Mouse (Mus musculus): ENCODE measurements around the gene Tm9sf2.
"Not testable (repeated sequence)": the region's sequence is repeated elsewhere in the genome, so short reads cannot be mapped to it uniquely, and the experiment has no call there.

Gene Tm9sf2

DNA sequence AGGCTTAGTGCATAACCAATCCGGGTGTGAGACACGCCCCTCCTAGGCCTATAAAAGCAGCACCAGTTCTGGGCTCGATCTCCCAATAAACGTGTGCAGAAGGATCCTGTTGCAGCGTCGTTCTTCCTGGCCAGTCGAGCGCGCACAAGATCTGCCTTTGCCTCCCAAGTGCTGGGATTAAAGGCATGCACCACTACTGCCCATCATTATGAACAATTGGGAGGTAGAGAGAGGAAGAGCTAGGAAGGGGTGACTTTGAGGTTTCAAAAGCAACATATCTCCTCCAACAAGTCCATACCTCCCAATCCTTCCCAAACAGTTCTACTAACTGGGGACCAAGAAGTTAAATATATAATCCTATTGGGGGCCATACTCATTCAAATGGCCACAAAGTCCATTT lies 4.9 kb upstream of the Tm9sf2 start:
- not testable (repeated sequence) for DNase-seq

DNA sequence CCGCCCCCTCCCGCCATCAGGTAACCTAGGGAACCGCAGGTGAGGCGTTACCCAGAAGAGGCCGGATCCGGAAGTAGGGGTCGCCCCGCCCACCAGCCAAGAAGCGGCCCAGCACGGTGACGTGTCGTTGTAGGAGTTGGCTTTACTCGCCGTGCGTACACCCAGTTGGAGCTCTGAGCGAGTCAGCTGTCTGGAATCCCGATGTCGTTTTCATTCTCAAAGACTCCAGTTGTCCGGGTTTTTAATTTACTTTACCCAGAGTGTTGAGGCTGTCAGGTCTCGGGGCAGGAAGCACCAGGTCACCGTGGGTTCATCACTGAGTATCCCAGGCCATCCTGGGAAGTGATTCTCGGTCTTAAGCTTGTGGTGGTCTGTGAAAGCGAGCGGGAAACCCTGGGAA lies 2.0 kb upstream of the Tm9sf2 start:
- peak; percentile 91 to 95 for DNase-seq

DNA sequence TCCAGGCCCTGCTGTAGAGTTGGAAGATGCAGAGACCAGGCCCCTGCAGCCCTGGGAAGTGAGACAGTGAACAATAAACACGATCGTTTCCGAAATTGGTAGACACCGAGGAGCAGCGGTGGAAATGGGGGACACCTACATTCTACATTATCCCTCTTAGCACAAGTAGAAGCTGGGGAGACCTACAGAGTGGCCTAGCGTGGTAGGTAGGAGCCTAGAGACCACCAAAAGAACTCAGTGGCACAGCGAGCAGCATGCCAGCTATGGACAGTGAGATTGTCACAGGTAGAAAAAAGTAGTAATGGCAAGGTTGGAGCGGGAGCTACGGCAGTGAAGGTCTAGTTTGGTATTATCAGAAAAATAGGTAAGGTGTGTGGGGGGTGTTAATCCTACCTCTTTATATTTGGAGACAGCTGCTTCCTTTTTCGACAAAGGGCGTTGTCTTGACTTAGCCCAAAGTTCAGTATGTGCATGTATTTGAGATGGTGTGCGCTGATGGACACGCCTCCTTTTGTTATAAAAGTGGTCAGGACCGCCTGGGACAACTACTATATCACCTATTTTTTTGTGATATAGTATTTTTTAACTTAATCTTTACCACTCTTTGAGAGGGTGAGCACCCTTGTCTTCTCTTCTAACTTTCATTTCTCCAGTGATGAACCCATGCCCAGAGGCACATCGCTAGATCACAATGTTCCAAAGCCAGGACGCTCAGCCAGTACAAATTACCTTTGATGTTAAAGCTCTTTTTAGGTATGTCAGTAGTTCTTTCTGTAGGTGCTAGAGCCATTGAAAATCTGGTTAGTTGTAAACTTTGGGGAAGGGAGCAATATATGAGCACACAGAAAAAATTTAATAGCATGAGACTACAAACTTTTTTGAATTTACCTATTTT lies 1.2 kb upstream of the Tm9sf2 start:
- no peak for DNase-seq

DNA sequence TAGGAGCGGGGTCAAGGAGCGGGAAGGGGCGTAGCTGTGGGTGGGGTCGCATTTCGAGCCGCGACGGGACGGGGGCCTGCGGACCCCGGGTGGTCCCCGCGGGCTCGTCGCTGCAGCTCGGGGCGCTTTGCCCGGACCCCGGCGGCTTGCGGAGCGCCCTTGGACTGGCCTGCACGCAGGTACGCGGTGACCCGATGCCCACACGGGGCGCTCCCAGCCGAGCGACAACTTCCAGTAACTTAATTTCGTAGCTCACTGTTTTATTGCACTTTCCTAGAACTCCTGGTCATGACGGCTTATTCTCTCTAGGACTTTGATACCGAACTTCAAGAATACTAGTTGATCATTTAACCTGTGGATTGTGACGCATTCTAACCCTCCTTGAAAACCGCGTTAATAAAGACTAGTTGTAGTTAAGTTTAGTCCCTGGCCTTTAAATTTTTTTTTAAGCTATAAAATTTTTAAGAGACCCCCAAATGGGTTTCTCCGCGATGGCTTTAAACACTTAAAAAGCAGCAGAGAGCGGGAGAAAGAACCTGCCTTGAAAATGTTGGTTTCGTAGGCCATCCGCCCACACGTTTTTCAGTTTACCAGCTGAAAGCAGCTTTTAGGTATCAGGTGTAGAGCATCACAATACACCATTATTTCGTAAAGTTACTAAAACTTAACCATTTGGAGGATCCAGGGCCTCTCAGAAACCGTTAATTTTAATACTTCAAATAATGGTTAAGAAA lies 810 bp downstream of the Tm9sf2 start:
- DNase-seq, result no peak

DNA sequence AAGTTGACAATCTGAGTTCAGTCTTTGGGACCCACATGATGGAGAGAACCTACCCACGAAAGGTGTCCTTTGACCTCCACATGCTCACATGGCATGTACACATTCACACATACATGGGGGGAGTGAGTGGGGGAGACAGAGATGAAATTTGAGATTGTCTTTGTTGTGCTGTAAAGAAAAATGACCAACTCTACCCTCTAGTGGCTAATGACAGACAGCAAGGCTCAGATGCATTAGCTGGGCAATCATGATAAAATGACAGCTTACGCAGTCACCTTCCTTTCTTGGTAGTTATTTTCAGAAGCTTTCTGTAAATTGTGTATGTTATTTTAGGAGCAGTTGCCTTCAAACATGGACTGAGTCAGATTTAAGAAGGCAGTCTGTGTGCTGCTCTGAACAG lies 4.8 kb downstream of the Tm9sf2 start:
- DNase-seq, result no peak

DNA sequence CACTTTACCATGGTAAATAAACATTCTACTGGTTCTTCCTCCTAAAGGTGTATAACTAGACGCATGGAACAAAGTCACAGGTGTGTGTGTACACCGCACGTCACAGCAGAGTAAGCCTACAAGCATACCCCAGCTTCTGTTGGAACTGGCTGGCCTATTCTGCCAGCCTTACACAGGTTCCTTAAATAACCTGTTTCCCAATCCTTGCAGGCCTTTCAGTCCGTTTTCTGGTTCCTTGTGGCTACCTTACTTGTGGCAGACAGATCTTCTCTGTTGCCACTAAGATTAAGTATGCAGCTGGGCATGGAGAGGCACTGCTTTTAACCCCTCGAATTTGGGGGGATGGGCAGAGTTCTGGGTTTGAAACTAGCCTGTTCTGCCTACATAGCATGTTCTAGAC lies 5.5 kb downstream of the Tm9sf2 start:
- DNase-seq, result no peak

DNA sequence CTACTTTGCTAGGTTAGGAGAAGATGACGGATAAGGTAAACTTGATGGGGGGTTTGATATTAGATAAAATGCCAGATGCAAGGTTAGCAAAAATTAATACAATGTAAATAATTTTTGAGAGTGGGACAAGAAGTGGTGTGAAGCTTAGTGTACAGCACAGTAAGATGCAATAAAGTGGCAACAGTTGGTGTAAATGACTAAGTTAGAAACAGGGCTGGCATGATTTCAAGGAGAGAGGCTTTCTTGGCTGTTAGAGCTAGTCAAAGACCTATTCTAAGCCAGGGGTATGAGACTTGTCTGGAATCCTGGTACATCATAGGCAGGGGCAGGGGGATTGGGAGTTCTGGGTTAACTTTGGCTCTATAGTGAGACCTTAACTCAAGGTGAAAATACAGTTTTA lies 9.4 kb downstream of the Tm9sf2 start:
- no peak for DNase-seq

DNA sequence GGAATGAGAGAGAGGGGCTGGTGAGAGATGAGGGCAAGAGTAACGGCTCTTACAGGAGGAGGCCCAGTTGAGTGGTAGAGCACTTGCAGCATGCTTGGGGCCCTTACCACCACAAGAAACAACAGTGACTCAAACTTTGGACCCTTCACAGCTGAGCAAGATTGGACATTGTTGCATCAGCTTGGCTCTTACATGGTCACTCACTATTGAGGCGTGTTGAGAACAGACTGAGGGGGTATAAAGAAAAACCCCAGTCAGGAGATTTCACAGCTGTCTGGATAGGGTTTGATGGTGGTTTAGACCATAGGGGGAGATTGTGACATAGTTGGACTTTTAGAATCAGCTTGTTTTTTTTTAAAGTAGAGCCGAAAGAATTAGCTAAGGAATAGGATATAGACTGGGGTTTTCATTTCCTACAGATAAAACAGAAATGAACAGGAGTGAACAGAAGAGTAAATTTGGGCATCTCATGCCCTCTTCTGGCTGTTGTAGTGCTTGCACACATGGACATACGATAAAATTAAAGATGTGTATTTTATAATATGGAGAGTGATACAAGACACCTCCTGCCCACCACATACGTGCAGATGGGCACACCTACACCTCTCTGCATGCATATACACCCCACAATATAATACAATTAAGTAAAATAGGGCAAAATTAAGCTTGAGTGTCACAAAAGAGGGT lies 23.4 kb downstream of the Tm9sf2 start:
- DNase-seq, result no peak

DNA sequence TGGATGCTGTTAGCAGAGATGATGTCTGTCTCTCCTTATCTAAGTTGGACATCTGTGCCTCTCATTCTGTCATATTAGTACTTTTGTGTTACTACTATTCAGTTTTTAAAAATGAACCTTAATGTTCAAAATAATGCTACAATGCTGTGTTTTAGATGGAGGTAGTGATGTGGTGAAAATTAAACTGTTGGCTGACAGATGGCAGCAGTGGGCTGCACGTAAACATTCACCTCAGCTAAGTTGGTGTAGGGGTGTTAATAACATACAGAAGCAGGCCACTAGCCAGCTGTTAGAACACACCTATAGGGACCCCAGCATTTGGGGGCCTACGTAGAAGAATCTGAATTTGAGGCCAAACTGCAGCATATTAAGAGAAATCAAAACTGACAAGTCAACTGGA lies 24.8 kb downstream of the Tm9sf2 start:
- no peak for DNase-seq

DNA sequence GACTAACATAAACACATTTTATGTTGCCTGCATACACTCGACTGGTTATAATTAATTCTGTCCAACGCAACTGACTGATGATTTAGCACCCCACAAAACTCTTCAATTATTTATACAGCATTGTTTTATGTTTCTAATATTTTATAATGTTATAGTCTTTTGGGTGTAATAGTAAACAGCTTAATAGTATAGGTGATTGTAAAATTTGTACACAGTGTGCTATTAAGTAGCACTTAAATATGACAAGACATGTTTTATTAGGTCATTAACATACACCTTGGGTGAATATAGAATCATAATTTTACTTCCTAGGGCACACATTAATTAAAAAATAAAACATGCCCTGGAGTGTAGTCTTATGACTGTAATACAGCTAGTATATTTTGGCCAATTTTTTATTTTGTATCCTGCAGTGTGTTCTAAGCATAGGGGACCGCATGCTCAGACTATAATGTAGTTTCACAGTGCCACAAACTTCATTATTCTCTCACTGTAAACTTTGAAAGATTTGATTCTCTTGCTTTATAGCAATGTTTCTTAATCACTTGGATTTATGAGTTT lies 29.6 kb downstream of the Tm9sf2 start:
- DNase-seq, result no peak

DNA sequence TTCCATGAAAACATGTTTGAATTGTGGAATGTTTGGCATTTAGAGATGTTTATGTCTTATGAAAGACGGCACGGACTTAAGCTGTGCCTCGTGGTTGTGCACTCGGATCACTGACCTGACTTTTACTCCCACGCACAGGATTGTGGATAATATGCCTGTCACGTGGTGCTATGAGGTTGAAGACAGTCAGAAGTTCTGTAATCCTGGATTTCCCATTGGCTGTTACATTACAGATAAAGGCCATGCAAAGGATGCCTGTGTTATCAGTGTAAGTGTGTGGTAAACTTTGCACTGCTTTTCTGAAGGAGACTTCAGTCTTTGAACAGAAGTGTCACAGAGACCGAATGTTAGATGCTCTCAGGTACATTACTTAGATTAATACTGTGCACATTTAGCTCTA lies 30.4 kb downstream of the Tm9sf2 start:
- DNase-seq, result no peak

DNA sequence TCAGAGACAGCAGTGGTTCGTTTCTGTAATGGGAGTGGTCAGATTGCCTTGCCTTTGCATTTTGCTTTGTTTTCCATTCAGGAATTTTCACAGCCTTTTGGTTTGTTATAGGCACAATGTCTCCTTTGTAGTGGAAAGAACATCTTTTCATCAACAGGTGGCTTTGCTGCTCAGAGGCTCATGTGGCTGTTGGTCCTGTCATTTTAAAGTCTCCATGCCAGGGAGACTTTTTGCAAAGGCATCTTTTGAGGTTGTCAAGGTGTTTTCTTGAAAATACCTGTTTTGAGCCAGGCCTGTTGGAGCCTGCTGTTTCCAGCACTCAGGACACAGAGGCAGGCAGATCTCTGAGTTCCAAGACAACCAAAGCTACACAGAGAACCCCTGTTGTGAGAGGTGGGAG lies 33.3 kb downstream of the Tm9sf2 start:
- DNase-seq, result no peak

DNA sequence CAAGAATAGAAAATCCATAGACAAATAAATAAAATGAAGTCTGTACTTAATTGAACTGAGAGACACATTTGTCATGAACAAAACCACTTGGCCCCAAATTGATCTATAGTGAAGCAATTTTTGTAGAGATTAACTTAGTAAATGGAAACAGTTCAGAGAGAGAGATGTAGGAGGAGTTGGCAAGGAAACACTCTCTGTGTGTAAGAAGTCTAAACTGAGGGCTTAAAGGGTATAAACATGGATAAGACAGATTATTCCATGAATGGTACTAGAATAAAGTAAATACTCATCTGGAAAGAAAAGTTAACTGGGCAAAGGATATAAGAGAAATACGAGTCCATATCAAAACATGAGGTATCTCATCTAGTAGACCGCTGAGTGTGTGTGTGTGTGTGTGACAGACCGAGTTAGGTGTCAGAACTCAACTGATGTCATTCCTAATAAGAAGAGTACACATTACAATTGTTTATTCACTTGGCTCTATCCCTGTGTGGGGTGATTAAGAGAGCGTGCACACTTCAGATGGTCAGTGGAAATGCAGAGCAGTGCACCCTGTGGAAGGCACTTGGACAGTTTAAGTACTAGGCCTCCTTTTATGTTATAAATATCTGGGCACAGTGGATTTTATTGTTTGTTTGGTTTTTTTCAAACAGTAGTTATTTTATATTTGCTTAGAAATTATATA lies 36.9 kb downstream of the Tm9sf2 start:
- no peak for DNase-seq

DNA sequence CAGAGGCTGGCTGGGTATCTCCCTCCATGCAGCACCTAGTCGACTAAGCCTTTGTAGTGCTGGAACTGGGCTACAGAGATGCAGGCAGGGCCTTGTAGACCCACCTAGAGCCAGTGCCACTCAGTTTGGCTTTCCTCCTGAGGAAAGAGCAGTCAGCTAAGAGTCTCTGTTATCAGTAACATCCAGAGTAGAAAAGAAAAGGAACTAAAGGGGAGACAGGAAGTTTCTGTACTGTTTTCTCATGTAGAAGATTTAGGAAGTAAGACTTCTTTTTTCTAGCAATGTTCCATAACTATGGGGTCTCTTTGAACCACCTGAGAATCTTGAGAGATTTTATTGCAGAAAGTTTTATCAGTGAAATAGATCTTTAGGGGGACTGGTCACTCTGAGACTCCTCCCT lies 38.5 kb downstream of the Tm9sf2 start:
- no peak for DNase-seq

DNA sequence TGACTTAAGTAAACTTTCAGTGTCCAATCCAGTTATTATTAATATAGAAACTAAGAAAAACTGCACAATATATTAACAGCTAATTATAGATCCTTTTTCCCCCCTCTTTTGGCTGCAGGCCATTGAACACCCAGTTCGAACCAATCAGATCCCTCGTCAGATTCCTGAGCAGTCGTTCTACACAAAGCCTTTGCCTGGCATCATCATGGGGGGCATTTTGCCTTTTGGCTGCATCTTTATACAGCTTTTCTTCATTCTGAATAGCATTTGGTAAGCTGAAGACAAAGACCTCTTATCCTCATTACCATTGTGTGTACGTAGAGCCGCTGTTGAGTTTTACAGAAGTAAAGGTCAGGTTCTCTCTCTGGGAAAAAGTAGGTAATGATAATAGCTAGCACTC lies 43.8 kb downstream of the Tm9sf2 start:
- DNase-seq, result no peak

DNA sequence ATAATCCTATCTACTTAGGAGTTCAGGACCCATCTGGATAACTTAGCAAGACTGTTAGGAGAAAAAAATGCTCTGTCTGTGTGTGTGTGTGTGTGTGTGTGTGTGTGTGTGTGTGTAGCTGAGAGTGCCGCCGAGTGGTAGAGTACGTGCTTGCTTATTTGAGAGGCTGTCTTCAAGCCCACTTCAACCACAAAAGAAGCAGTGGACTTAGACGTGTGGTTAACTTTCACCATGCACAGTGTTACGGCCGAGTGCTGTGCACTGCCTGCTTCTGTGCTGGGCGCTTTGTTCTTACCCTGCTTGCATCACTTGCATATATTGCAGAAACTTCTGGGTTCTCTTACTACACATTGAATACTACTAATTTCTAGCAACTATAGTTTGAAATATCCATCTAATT lies 50.9 kb downstream of the Tm9sf2 start:
- no peak for DNase-seq

DNA sequence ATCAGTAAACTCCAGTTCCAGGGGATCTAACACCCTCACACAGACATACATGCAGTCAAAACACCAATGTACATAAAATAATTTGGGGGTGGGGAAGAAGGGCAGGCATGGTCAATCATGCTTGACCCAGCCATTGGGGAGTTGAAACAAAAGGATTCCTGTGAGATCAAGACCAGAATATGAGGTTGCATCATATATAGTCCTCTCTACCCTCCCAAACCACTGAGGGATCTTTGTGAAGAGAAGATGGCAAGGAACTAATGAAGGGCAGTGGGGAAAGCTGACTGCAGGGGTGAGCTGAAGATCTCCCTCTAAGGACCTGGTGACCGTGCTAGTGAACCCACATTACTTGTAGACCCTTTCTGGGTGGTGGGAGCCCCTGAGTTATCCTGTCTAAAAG lies 54.1 kb downstream of the Tm9sf2 start:
- no peak for DNase-seq

DNA sequence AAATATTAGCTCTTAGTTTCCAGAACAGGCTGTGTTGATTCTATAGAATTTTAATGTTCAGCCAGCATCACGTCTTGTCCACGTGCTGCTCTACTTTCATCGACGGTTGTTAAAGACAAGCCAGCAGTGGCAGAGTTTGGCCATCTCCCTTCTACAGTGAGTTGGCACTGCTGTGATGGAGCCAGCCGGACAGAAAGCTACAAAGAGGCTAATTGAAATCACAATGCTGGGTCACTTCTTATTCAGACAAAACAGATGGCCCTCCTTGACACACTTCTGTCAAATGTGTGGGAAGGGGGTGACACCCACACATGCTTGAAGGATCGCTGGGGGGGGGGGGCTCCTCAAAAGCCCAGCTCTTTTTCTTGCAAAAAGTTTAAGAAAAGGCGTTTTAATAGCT lies 62.1 kb downstream of the Tm9sf2 start:
- DNase-seq, result no peak

DNA sequence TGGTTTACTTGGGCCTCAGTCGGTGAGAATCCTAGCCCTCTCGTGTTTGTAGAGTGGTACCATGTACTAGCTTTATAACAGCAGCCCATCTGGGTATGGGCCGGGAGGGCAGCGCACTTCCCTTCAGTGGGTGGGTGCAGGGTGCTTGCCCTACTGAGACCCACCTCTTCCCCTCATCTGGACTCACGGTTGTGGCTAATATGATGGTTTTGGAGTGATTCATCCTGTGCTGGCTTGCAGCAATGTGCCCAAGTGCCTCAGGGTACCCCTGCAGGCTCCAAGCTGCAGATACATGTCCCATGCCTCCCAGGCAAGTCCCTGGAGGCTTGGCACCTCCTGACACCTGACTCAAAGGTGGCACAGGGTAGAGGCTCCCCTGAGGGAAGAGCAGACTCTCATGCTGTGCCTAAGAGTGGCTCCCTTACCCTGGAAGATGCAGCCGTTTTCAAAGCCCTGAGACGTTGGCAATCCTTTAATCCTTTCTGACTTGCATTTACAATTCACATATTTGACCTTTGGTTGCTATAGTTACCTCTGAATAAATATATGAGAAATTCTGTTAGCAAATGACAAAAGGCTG lies 63.5 kb downstream of the Tm9sf2 start:
- DNase-seq, result no peak

DNA sequence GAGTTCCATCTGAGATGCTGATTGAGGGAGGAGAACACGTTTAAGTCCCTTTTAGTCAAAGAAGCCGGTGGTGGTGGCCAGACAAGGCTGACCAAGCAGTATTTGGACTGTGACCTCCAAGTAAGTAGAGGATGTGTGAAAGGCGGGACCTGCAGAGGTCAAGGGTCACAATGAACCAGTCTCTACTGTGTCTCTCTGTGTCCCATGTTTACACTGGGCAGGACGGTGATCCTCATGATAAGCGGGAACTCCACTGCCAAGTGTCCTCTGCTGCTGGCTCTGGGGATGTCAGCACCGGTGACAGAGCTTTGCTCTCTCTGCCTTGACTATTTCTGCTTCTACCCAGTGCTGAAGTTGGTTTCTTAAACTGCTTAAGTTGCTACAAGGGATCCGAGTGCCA lies 64.2 kb downstream of the Tm9sf2 start:
- DNase-seq, result no peak

DNA sequence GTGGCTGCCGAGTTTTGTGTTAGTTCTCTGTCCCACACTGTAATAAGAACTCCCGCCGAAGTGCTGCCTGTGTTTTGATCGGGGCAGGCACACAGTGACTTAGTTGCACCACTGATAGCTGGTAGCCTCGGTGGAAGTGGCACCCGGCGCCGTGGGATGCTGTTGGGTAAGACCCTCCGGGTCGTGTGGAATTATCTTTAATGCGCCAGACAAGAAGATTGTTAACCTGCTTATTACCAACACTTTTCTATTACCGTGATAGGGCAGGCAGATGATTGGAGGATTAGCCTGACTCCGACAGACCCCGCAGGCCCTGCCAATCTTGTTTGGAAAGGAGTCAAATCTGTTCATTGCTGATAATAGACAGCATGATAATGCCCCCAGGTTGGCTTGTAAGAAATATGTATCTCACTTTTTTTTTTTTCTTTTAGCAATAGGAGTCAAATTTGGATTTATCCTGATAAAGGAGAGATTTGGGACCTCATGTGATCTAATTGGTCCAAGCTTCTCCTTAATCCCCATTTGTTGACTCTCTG lies 69.5 kb downstream of the Tm9sf2 start:
- no peak for DNase-seq

DNA sequence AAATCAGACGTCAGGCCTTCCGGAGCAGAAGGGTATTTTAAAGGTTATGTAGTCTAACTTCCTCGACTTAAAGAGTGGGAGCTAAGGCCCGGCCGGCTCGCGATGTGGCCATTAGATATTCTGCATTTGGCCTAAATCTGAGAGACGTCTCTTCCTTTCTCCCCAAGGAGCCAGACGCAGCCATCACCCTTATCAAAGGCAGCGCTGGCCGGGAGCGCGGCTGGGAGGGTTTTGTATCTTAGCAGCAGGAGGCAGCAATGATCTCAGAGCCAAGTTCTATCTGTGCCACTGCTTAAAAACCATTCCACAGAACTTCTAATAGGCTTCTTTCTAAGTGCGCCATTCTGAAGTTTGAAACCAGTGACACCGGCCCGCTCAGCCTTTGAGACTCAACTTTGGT lies 72.4 kb downstream of the Tm9sf2 start:
- DNase-seq, result no peak
